In genomic region chr11:116412904-116413630, GRCm38 (mm10) we compare ENCODE assay signal across 8 mouse cellular contexts. TPM values are rescaled to one million over a fixed set of nuclear protein-coding genes. Genes with fewer than 3 reads are reported as not detected.
DNase-seq lines count a peak whose midpoint lies in the region; ATAC-seq and TF ChIP-seq lines count a peak whose summit lies in the region.

Gene Rnf157 (minus strand): TSS chr11:116413032.

- H3K79me2 ChIP-seq in liver, adult 2 months (ENCODE audit: control insufficient read depth, insufficient read depth, low read length), result no peaks in the 10 kb centered on the region

- no peak for TF ChIP-seq CTCF in embryonic fibroblast, embryonic 13.5 days (IDR thresholded peaks at IDR 0.05; ENCODE audit: borderline replicate concordance, insufficient read depth, low read length)
- TF ChIP-seq CTCF in liver, adult 2 months (IDR thresholded peaks at IDR 0.05; ENCODE audit: low read depth, low read length), result no peak

- peak within 1 kb of the TSS; percentile 69 for H3K4me3 ChIP-seq in embryonic fibroblast, embryonic 13.5 days (ENCODE audit: insufficient read depth, low read length)
- H3K4me3 ChIP-seq in kidney, embryonic 14.5 days (ENCODE audit: low read length), result peak within 1 kb of the TSS; percentile 76
- peak within 1 kb of the TSS; percentile 73 for H3K4me3 ChIP-seq in liver, adult 2 months (ENCODE audit: insufficient read depth, low read depth, low read length)

- DNase-seq in 3T3-L1 (ENCODE audit: low read depth, low spot score), result peak; percentile 20
- DNase-seq in adrenal gland, postnatal 4 days (ENCODE audit: low spot score in 2 of 2), result peak; percentile 45 to 46
- peak; percentile 81 to 86 for DNase-seq in heart, adult 9 months (ENCODE audit: low spot score in 2 of 2)
- DNase-seq in liver, adult 2 months (ENCODE audit: extremely low read depth, low read depth, low spot score), result no peak
- DNase-seq in spleen, postnatal 14 days (ENCODE audit: low spot score in 2 of 2), result peak; percentile 68 to 71

- peaks cover 7% of the 10 kb centered on the region for H3K4me1 ChIP-seq in embryonic fibroblast, embryonic 13.5 days (ENCODE audit: control insufficient read depth, insufficient read depth, low read length)
- H3K4me1 ChIP-seq in kidney, embryonic 14.5 days (ENCODE audit: control insufficient read depth, insufficient read depth, low read length), result peaks cover 17% of the 10 kb centered on the region
- peaks cover 3% of the 10 kb centered on the region; the same call in 1 of the 2 replicates for H3K4me1 ChIP-seq in liver, adult 2 months (ENCODE audit: control insufficient read depth, insufficient read depth, low read length)

- no peak within 1 kb of the TSS for H3K27ac ChIP-seq in embryonic fibroblast, embryonic 13.5 days (ENCODE audit: insufficient read depth, low read length)
- peak within 1 kb of the TSS; percentile 61; the same call in 1 of the 2 replicates for H3K27ac ChIP-seq in kidney, embryonic 14.5 days (ENCODE audit: low read depth, low read length)
- no peak within 1 kb of the TSS for H3K27ac ChIP-seq in liver, adult 2 months (replicated peaks; ENCODE audit: insufficient read depth, low read depth, low read length)

- no peaks in the 10 kb centered on the region for H3K27me3 ChIP-seq in kidney, embryonic 14.5 days (ENCODE audit: control insufficient read depth, insufficient read depth, low read length)
- 0 out of 2 replicates have a peak, but pooled peaks cover 11% of the 10 kb centered on the region for H3K27me3 ChIP-seq in liver, adult 2 months (ENCODE audit: control insufficient read depth, insufficient read depth, low read length)

- peak within 1 kb of the TSS; percentile 87 for H3K9ac ChIP-seq in kidney, embryonic 14.5 days (ENCODE audit: low read depth, low read length)
- H3K9ac ChIP-seq in liver, adult 2 months (ENCODE audit: low read depth, low read length), result peak within 1 kb of the TSS; percentile 74

- no peaks in the 10 kb centered on the region for H3K36me3 ChIP-seq in kidney, embryonic 14.5 days (ENCODE audit: control insufficient read depth, insufficient read depth, low read length)
- no peaks in the 10 kb centered on the region for H3K36me3 ChIP-seq in liver, adult 2 months (ENCODE audit: control insufficient read depth, insufficient read depth, low read length)

- TF ChIP-seq POLR2A in embryonic fibroblast, embryonic 13.5 days (IDR thresholded peaks at IDR 0.05; ENCODE audit: low read depth, low read length), result 0 out of 2 replicates have a peak, but pooled peaks have one; percentile 28
- 0 out of 2 replicates have a peak, but pooled peaks have one; percentile 15 for TF ChIP-seq POLR2A in liver, adult 2 months (IDR thresholded peaks at IDR 0.05; ENCODE audit: extremely low read depth, insufficient read depth, low read length)

- no peaks in the 10 kb centered on the region for H3K9me3 ChIP-seq in kidney, embryonic 14.5 days (ENCODE audit: control insufficient read depth, low read length)

- H3K4me2 ChIP-seq in kidney, embryonic 14.5 days (replicated peaks; ENCODE audit: low read depth, low read length), result peak within 1 kb of the TSS; percentile 100

- ATAC-seq in kidney, embryonic 14.5 days (ENCODE audit: low FRiP score, low TSS enrichment), result peak; percentile 89
- ATAC-seq in monocyte, adult 5-6 weeks (replicated peaks; ENCODE audit: insufficient number of reproducible peaks, low FRiP score, low TSS enrichment, poor library complexity, severe bottlenecking), result peak; percentile 45

- 2% methylated on average over 72 of the region's 82 CpGs for WGBS in kidney, embryonic 14.5 days
- WGBS in liver, adult 2 months, result 5% methylated on average over 79 of the region's 82 CpGs

RNA-seq across cellular contexts. Expression of gene Rnf157, which starts in this region (rescaled TPM):
- 10 to 100 TPM; 20.0 to 22.0 TPM for total RNA-seq in adrenal gland, postnatal 4 days (2021)
- 18.2 and 23.2 TPM in 2 replicates for polyA plus RNA-seq in embryonic fibroblast, embryonic 13.5 days (2011; ENCODE audit: insufficient read length, low read depth, missing spikeins)
- polyA plus RNA-seq in kidney, embryonic 14.5 days (2014; fragmentation: Nextera tagmentation; extraction: Ambion mirVana), result 9.1 and 14.1 TPM in 2 replicates
- total RNA-seq in liver, adult 2 months (2014; rRNA removed), result 1.0 and 1.3 TPM in 2 replicates
- polyA plus RNA-seq in liver, adult 2 months (2012; rRNA removed), result 0.75 and 0.87 TPM in 2 replicates
- total RNA-seq in monocyte, adult 5-6 weeks (2017), result 8.3 to 42.3 TPM (median 19.1 TPM) in 3 replicates
